Mouse (Mus musculus): ENCODE data around the gene Tfap4.
"Not testable (repeated sequence)": the region's sequence is repeated elsewhere in the genome, so short reads cannot be mapped to it uniquely, and the experiment has no call there.

The Tfap4 gene

DNA sequence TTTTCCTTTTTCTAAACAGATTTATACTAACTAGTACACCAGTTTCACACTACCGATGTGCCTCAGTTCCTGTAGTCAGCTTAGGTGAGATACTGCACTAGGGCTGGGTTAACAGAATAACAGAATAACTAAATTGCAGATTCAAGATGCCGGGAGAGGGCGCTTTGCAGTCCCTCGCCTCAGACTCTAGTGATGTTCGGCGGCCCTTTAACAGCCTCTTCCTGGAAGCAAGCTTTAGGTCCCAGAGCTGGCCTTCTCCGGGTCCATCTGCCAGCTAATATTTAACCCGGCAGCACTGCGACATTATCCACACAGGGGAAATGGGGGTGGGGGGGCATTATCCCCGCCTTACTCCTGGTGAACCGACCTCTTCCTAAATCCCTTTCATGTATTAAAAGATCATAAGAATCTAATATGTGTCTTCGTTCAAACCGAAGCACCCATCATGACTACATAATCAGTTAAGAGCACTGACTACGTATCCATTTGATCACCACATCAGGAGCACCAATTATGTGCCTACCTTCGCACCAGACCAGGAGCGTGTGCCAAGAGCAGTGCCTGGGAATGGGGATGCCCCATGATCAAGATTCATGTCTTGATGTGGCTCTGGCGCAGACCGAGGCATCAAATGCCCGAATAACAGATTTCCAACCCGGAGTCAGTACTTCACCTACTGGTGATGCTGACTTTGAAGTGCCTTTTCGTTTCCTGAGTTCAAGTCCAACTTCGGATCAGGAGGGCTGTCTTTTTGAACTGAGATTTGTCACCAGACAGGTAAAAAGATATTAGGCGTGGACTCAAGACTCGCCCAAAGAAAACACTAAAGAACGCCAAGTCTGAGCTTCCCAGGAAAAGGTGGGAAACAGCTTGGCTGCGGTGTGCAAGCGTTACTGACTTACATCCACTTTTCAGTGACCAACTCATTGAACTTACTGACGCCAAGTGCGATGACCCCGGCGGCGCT is 33.5 kb upstream of the Tfap4 start:
- peak; percentile 84 for DNase-seq

DNA sequence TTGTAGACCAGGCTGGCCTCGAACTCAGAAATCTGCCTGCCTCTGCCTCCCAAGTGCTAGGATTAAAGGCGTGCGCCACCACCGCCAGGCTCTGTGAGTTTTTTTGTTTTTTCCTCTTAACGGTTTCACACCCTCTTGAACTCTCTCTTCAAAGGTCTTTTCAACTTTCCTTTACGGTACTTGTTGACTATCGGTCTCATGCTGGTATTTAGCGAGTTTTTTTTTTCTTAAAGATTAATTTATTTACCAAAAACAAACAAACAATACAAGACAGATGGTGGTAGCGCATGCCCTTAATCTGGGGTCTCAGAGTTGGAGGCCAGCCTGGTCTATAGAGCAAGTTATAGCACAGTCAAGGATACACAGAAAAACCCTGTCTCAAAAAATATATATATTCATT is 30.6 kb upstream of the Tfap4 start:
- no peak for DNase-seq

DNA sequence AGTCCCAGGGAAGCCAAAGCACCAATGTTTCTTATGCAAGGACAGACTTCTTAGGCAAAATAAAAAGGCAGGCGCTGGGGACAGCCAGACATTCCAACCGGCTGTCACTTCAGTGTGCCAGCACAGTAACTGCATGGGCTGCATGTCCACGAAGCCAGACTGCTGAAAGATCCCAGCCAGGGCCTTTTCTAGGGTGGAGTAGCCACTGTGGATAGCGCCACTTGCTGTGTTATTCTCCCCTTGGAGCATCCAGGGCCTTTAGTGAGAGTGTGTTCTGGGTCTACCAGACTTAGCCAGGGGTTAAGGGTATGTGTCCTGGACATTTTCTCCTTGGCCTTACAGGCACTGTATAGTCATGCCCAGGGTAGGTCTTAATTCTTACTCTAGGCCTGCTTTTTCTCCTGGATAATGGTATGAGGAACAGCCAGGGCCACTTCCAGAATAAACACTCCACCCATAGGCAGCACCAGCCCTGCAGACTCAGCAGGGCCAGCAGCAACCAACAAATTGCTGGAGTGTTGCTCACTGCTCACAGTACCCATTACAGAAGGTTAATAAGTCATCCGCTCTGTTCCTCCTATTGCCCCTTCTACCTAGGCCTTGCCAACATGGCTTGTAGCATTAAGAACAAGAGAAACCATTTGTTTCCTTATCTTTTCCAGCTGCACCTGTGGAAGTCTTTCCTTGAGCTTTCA is 28.0 kb upstream of the Tfap4 start:
- peak; percentile 45 for DNase-seq

DNA sequence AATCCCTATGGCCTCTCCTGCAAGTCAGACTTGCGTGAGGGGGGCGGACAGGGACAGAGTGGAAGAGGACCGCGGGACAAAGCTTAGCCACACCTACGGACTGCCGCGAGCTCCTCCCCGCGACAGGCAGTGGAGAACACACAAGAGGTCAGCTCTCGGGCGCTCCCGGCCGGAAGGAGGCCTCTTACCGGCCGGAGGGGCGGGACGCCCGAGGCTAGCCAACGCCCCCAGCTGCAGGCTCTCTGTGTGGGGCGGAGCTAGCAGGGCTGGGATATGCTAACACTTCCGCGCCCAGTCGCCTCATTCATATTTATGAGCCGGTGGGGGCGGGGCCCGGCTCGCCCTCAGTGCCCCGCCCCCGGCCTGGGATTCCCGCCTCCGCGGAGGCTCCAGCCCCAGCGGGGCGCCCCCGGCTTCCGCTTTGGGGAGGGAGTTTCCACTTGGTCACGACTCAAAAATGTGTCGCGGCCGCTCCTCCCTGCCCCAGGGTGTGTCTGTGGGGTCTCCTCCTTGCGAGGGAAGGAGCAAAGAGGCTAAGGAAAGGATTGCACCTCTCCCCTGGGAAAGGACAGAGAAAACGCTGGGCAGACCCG is 27.0 kb upstream of the Tfap4 start:
- DNase-seq, result peak; percentile 99

DNA sequence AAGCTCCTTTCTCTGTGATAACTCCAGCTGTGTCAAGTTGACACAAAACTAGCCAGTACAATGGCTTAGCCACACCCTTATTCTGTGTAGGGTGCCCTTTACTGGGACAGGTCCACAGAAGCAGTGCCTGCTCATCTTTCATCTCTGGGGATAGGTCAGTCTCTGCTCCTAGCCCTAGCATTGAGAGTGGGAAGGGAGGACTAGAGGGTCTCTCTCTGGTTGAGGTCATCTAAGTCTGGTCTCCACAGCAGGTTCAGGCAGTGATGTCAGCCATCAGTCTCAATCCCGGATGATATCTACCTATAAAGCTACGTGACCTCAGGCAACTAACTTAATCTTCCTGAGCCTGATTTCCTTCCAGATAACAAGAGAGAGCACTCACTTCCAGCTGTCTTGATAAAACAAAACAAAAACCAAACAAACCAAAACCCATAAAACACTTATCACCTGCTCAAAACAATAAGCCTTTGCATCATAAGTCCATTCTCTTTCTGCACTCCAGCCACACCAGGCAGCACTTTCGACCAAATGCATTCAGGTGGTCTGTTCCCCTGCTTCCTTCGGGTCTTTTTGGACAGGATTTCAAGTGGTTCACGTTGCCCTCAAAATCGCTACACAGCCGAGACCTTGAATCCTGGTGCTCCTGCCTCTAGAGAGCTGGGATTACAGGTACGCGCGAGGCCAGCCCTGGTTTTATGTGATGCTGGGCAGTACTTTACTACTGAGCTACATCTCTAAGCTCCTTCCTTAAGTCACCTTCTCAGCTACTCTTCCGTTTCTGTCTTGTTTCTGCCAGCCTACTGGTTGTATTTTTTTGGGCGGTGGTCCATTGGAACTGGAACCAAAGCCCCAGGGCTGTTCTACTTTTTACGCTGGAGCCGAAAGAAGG is 26.2 kb upstream of the Tfap4 start:
- DNase-seq, result no peak

DNA sequence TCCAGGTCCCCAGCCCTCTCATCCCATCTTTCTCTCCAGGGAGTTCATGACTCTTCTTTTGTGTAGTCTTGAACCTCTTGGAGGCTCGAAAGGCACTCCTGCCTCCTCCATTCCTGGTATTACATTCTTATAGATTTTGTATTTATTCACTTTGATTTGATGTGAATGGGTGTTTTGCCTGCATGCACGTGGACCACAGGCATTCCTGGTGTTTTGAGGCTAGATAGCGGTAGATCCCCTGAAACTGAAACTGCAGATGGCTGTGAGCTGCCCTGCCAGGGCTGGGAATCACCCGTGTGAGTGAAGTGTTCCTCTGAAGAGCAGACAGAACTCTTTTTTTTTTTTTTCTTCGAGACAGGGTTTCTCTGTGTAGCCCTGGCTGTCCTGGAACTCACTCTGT is 24.8 kb upstream of the Tfap4 start:
- DNase-seq, result no peak

DNA sequence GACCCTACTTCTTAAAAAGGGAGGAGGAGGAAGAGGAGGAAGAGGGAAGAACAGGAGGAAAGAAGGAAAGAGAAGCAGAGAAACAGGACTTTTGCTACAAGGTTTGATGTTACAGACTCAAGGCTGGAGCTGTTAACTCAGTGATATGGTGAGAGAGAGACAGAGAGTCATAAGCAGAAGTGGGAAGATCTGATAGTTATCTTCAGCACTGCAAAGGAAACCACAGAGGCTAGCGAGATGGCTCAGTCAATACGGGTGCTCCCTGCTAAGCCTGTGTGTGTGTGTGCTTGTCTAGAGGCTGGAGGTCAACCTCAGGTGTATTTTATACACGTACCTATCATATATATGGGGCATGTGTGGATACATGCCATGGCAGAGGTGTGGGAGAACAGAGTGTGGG is 24.2 kb upstream of the Tfap4 start:
- no peak for DNase-seq

DNA sequence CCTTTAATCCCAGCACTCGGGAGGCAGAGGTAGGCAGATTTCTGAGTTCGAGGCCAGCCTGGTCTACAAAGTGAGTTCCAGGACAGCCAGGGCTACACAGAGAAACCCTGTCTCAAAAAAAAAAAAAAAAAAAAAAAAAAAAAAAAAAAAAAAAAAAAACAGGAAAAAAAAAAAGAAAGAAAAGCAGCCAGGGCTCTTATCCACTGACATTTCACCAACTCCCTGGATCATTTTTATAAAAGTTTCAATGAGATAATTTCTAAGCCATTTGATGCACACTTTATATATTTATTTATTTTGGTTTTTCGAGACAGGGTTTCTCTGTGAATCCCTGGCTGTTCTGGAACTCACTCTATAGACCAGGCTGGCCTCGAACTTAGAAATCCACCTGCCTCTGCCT is 21.5 kb upstream of the Tfap4 start:
- not testable (repeated sequence) for DNase-seq

DNA sequence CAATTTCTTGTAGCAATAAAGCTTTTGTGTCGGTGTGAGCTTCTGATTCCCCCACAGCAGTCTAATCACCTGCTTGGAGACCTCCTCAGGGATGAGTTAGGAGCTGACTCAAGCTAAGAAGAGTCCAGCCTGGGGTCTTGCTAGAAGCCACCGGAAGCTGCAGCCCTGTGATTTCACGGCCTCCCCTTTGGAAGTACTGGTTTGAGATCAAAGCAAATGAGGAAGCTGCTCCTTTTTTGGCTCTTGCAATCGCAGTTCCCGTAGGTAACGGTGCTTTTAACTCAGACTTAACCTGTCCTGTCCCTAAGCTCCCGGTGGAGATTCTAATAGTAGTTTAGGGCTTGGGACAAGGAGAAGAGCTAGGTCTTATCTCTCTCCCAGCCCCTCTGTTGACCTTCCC is 19.0 kb upstream of the Tfap4 start:
- DNase-seq, result no peak

DNA sequence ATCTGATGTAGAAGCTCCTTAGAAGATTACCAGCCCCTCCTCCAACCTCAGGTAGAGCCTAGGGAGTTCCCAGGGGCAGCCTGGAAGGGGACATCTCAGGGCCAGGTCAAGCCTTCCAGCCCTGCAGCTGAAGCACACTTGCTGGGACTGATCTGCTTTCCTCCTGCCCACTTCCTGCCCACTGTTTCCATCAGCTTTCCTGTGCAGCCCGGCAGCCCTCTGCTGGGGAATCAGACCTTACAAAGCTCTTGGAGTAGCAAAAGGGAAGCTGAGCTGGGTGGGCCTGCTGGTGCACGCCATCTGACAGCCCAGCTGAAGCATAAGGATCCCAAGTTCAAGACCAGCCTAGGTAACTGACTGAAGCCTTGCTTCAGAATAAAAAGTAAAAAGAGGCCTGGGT is 17.2 kb upstream of the Tfap4 start:
- no peak for DNase-seq

DNA sequence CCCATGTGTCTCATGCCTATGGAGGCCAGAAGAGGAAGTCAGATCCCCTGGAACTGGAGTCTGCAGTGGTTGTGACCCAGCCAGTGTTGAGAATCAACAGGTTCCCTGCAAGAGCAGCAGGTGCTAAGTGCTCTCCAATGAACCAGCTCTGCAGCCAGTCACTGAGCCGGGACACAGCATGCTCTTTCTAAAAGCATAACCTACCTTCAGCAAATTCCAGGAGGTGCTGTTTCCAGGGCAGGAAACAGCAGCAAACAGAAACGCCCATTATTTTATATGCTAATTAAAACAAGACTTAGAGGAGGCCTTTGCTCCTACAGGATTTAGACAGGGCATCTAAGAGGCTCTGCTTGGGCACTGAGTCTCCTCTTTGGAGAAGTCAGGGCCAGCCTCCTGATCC is 16.4 kb upstream of the Tfap4 start:
- no peak for DNase-seq

DNA sequence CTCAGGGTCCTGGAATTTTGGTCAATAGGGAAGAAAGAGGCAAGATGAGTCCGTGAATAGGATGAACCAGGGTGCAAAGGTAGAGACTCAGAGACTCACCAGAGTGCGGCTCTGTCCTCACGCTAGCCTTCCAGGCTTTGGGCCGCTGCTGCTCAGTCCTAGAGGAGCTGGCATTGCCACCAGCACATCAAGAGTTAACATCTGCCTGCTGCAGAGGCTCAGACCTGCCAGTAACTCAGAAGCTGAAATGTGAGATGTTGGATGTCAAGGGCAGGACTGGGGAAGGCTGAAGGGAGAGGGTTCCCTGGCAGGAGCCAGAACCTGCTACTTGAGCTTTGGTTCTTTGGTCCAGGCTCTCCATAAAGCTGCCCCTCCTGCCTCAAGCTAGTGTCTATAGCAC is 11.1 kb upstream of the Tfap4 start:
- DNase-seq, result no peak

DNA sequence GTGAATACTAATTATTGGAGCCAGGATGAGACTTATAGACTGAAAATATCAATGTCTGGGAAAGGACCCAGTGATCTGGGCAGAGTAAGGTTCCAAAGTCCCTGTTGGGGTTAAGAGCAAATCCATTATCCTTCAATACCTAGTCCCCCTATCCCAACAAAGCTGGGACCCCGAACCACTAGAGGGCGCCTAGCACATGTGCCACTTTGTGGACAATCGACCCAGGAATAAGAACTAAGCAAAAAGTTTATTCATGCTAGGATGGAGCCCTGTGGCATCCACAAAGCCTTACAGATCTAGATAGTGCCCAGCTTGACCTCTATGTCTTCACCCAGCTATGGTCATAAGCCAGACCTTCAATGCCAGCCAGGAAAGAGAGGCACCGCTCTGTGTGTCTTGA is 8.3 kb upstream of the Tfap4 start:
- peak; percentile 93 for DNase-seq

DNA sequence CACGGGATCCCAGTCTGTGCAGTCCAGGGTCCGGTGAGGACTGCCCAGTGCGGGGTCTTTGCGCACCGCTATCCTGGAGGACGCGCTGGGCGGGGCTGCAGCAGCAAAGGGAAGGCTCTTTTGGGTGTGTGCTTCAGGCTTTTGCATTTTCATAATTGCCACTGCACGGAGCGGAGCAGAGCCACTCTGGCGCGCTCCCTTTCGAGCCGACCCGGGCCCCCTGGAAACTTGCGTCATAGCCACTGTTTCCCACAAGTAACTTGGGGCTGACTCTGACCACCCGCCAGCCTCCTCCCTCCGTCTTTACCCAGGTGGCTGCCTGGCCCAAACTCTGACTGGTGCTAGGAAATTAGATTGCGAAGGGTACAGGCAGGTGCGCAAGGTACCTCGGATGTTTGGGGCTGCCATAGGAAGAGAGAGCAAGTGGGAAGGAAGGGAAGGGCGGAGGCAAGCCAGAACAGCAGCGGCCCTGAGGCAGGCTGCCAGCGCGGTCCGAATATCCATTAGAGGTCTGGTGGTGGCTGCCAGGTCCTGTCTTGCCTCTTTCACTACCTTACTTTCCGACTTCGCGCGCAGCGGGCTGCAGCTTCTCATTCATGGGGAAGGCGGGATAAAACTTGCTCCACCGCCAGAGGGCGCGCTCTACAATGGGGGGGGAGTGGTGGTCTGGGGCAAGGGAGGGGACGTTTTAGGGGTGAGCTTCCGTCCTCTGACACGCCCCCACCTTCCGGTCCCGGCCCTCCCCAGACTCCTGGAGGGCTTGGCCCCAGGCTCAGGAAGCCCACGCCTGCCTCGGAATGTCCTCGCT is 695 bp upstream of the Tfap4 start:
- DNase-seq, result peak; percentile 79

DNA sequence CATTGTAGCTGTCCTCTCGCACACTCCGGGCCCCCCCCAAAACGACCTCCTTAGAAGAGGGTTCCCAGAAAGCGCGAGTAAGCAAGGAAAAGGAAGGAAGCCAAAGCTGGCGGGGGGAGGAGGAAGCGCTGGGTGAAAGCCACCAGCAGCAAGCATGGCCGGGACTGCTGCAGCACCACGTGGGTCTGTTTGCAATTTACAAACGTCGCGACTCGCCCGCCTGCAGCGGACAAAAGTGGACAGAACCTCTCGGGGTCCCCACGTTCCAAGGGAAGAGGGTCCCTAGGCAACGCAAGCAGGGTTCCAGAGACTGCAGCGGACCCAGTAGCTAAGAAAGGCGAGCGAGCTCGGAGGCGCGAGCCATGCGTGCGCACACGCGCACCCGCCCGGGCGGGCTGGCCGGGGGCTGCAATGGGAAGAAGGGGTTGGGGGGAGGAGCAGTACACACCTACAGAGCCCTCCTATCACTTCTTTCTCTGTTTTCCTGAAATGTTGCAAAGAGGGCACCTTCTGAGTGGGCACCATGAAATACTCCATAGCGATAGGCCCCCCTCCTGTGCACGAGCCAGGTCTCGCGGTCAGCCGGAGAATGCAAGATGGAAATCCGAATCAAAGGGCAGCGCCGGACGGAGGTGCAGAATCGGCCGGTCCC is 548 bp downstream of the Tfap4 start:
- peak; percentile 78 for DNase-seq

DNA sequence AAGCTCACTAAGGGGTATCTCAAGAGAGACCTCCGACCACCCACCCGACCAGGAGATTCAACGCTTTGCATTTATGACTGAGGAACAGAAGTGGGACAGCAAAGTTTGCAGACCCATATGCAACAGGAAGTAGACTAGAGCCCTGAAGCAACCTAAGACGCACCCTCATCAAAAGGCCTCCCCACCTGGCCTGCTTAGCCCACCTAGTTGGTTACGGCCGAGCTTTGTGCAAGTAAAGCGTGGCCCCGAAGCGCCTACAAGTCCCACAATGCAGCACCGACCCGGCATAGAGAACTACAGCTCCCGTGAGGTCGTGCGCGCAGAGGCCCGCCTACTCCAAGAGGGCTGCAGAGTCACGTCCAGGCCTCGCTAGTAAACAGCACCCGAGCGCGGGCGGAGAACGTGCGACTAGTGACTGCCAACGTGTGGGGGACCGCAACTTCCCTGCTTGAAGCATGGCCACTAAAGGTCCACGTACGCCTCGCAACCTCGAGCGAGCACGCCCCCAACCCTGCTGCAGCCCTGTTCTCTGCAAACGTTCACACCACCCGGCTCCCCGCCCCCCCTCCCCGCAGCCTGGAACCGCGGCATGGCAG is 1.2 kb downstream of the Tfap4 start:
- peak; percentile 95 for DNase-seq

DNA sequence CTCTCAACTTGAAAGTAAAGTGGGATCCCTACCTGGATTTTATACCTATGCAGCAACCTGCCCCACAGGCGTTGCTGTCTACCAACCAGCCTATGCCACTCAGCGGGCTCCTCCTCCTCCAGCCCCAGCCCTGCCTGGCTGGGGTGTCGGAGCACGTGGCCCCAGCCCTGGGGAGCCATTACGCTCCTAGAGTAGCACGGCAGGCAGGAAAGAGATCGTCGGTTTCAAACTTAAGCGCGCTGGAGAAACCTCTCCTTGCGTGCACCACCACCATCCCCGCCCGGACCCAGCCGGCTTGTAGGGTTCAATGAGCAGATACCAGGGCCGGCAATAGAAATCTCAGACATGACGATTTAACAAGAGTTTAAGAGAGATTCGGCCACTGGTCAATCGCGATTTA is 1.7 kb downstream of the Tfap4 start:
- peak; percentile 81 for DNase-seq

DNA sequence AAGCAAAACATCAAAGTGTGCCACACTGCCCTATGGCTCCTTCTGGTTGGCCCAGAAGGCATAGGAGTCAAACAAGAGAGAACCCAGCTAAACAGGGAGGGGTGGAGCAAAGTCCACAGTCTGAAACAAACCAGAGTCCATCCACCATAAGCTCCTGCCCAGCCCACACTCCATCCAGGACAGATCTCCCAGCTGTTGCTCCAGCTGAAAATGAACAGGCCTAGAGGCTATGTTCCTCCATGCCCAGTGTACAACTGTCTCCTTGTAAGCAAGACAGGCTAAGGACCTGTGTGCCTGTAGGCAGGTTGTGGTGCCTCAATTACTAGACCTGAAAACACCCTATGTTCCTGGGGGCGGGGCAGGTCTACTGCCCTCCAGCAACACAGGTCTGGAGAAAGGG is 2.6 kb downstream of the Tfap4 start:
- DNase-seq, result no peak

DNA sequence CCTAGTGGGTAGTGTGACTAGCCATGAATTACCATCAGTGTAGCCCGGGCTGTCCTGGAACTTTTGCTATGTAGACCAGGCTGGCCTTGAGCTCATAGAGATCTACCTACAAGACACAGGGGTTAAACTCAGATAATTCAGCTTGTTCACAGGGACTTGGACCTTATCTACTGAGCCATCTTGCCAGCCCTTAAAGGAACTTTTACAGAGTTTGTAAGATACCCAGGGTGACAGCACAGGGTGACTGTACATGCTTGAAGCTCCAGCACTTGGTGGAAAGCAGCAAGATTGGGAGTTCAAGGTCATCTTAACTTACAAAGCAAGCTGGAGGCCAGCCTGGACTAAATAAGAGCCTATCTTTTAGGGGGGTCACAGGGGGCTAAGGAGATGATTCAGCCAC is 4.1 kb downstream of the Tfap4 start:
- DNase-seq, result no peak

DNA sequence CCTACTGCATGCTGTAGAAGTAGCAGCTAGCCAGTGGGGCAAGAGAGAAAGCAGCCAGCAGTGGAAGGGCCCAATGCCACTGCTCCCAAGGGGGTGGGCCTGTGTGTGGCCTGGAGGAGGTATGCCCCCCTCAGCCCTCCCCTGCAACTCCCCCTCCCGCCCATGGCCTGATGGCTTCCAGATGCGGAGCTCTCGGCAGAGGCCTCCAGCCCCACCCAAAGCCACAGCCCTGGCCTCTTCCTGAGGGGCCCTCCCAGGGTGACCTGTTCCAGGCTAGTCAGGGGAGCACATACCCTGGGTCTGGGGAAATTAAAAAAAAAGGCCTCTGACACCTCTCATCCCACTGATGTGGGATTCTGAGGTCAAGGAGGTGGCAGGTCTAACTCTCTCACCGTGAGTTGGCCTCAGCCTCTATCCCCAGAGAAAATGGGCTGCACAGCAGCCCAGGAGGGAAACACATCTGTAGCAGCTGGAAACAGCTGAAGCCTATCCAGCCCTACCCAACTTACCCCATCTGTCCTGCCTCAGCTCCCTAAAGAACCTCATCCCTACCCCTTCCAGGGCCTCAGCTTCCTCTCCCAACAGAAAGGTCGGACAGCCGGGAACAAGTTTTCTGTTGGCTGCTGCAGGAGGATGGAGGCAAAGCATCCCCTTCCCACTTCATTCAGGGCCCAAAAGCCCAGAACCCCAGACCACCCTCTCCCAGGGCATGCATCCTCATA is 6.7 kb downstream of the Tfap4 start:
- DNase-seq, result no peak

All from lung, postnatal 36 days (tissue).